Mouse (Mus musculus) liver, adult 2 months (tissue): ENCODE data around the gene Vcan. TPM values are rescaled to one million over a fixed set of nuclear protein-coding genes. Genes with fewer than 3 reads are reported as not detected.

Experiments used
- DNase-seq: peaks from one replicate; pipeline ENCODE4 v3.0.0-alpha.2; 2011; ENCODE audit warnings: low read depth, low spot score; ENCODE audit errors: extremely low read depth
- H3K27ac ChIP-seq: fragments of 200-500 bp; replicated peaks from 2 replicates; pipeline ENCODE4 v1.5.1; 2012; ENCODE audit warnings: low read depth, mild to moderate bottlenecking, control low read depth, inconsistent platforms, low read length; ENCODE audit not compliant: insufficient read depth
- H3K27me3 ChIP-seq: fragments of 200-500 bp; 2 replicates; pipeline ENCODE4 v1.6.1; 2012; ENCODE audit warnings: mild to moderate bottlenecking, moderate library complexity, low read length, inconsistent platforms; ENCODE audit not compliant: control insufficient read depth, insufficient read depth
- H3K36me3 ChIP-seq: fragments of 200-500 bp; 2 replicates; pipeline ENCODE4 v1.6.1; 2012; ENCODE audit warnings: low read length, inconsistent platforms; ENCODE audit not compliant: control insufficient read depth, insufficient read depth
- H3K4me1 ChIP-seq: fragments of 200-500 bp; 2 replicates; pipeline ENCODE4 v1.6.1; 2011; ENCODE audit warnings: low read length; ENCODE audit not compliant: control insufficient read depth, insufficient read depth
- H3K4me3 ChIP-seq: fragments of 200-500 bp; 2 replicates; pipeline ENCODE4 v1.5.1; 2011; ENCODE audit warnings: low read depth, mild to moderate bottlenecking, control low read depth, low read length, moderate library complexity; ENCODE audit not compliant: insufficient read depth
- H3K79me2 ChIP-seq: fragments of 200-500 bp; 2 replicates; pipeline ENCODE4 v1.6.1; 2012; ENCODE audit warnings: inconsistent platforms, mild to moderate bottlenecking, low read length, moderate library complexity; ENCODE audit not compliant: control insufficient read depth, insufficient read depth
- H3K9ac ChIP-seq: fragments of 200-500 bp; 2 replicates; pipeline ENCODE4 v1.6.1; 2012; ENCODE audit warnings: low read depth, mild to moderate bottlenecking, control low read depth, inconsistent platforms, low read length
- CTCF ChIP-seq: fragments of 200-500 bp; IDR thresholded peaks from 2 replicates; pipeline ENCODE4 v1.5.1; 2011; ENCODE audit warnings: low read depth, low read length, control low read depth
- POLR2A ChIP-seq: fragments of 200-500 bp; IDR thresholded peaks from 2 replicates; pipeline ENCODE4 v1.6.1; 2011; ENCODE audit warnings: low read length, control low read depth; ENCODE audit not compliant: insufficient read depth; ENCODE audit errors: extremely low read depth
- WGBS: fragments of 180-500 bp; shearing (Covaris S2); methylation state at CpG from one replicate; pipeline ENCODE4 v1.1.7; 2018; 5-methylcytosine and 5-hydroxymethylcytosine counted together
- polyA plus RNA-seq: library from polyadenylated mRNA; depleted of rRNA; stranded (reverse); fragments of >200 nt; gene quantifications from 2 replicates; pipeline ENCODE4 v1.2.3, GENCODE M21; 2012
- total RNA-seq: library from RNA; depleted of rRNA; stranded (reverse); fragments of >200 nt; gene quantifications from 2 replicates; pipeline ENCODE4 v1.2.3, GENCODE M21; 2014

Vcan gene
- total and polyA plus RNA-seq, 2 experiments: 0.02 to 0.09 TPM

DNA sequence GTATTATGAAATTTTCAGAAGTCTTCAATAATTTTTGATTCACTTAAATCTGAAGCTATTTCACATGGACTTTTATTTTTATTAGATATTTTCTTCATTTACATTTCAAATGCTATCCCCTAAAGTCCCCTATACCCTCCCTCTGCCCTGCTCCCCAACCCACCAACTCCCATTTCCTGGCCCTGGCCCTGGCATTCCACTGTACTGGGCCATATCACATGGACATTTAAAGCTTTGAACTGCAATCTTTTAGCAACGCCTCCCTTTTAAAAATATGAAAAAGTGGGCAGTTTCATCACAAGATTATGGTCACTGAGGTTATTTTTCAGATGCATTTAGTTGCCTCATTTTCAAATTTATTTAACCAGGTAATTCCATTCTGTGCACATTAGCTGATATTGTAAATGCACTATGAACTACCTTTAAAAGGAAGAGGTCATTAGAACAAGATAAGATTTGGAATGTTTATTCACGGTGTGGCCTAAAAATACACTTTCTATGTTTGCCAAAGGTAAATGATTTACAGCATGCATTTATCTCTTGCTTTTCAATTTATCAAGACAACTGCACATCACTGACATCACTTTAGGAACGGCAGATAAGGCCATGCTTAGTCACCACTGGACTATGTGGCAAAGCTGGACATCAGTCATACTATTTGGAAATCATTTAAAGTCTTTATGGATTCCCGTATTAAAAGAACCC, 32.7 kb downstream of the Vcan start:
- Histone ChIP-seq H3K4me3 (no peak overlapping the region), H3K4me1 (peaks cover 1% of the 10 kb centered on the region; the same call in 1 of the 2 replicates), H3K27me3 (no peaks in the 10 kb centered on the region), H3K27ac (no peak overlapping the region), H3K9ac (no peak overlapping the region), H3K36me3 (no peaks in the 10 kb centered on the region), H3K79me2 (no peaks in the 10 kb centered on the region)
- no peak for TF ChIP-seq CTCF
- no peak for TF ChIP-seq POLR2A
- 12% methylated on average over 4 of the region's 4 CpGs for WGBS
- DNase-seq: peak; percentile 97

DNA sequence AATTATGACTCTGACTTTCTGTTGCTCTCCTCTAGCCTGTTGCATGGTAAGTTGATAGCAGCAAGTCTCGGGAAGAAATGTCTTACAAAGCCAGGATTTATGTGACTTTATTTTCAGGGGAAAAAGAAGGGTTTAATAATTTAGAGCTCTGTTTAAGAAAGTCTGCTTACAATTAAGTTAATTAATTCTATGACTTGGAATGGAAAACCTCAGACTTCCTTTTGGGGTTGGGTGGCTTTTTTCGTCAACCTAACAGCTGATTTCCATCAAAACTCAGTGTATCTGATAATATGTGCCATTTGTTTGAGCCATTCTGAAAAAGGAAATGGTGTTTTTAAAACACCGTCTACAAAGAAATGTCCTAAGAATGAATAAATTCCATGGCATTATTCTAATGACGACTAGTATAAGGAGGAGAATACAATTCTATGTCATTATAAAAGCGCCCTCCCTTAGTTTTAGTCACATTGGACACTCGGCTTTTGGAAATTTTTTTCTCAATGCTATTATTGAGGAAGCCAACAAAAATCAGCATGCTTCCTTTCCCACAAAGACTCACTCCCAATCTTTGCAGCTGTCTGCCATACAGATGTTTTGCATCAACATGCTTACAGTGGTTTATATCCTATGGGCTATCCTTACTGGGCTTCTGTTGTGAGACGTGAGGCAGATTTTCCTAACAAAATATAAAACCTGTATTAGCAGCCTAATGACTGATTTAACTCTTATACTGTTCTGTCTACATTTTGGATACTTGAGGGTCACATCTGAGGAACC, 34.0 kb downstream of the Vcan start:
- no peak overlapping the region for H3K4me3 ChIP-seq
- no peaks in the 10 kb centered on the region for H3K27me3 ChIP-seq
- no peak for DNase-seq
- 84% methylated on average over 7 of the region's 7 CpGs for WGBS
- no peak for TF ChIP-seq CTCF
- TF ChIP-seq POLR2A: no peak
- H3K36me3 ChIP-seq: no peaks in the 10 kb centered on the region
- no peak overlapping the region for H3K9ac ChIP-seq
- peaks cover 1% of the 10 kb centered on the region; the same call in 1 of the 2 replicates for H3K4me1 ChIP-seq
- H3K27ac ChIP-seq: no peak overlapping the region
- no peaks in the 10 kb centered on the region for H3K79me2 ChIP-seq

- H3K36me3 ChIP-seq: no peaks in the 10 kb centered on the region
- H3K4me3 ChIP-seq: no peak overlapping the region
- H3K27ac ChIP-seq: no peak overlapping the region
- no peaks in the 10 kb centered on the region for H3K4me1 ChIP-seq
- no peak overlapping the region for H3K9ac ChIP-seq
- H3K79me2 ChIP-seq: no peaks in the 10 kb centered on the region
- 68% methylated on average over 4 of the region's 4 CpGs for WGBS
- TF ChIP-seq CTCF (peak; percentile 27; the same call in 1 of the 2 replicates), POLR2A (no peak)
- H3K27me3 ChIP-seq: no peaks in the 10 kb centered on the region
- DNase-seq: peak; percentile 37
Observed at GRCm38 (mm10) chr13:89702395-89702794, 39.9 kb downstream of the Vcan start.

- TF ChIP-seq CTCF (no peak), POLR2A (no peak)
- no peaks in the 10 kb centered on the region for H3K4me1 ChIP-seq
- 97% methylated on average over 2 of the region's 2 CpGs for WGBS
- H3K36me3 ChIP-seq: no peaks in the 10 kb centered on the region
- DNase-seq: no peak
- H3K4me3 ChIP-seq: no peak overlapping the region
- H3K27ac ChIP-seq: no peak overlapping the region
- no peaks in the 10 kb centered on the region for H3K27me3 ChIP-seq
- H3K79me2 ChIP-seq: no peaks in the 10 kb centered on the region
- no peak overlapping the region for H3K9ac ChIP-seq
Observed at GRCm38 (mm10) chr13:89699998-89700555, 42.2 kb downstream of the Vcan start.

- no peak for DNase-seq
- WGBS: 92% methylated on average over 1 of the region's 1 CpGs
- no peak overlapping the region for H3K4me3 ChIP-seq
- H3K4me1 ChIP-seq: no peaks in the 10 kb centered on the region
- no peak for TF ChIP-seq CTCF
- TF ChIP-seq POLR2A: no peak
- no peaks in the 10 kb centered on the region for H3K27me3 ChIP-seq
- H3K79me2 ChIP-seq: no peaks in the 10 kb centered on the region
- no peak overlapping the region for H3K27ac ChIP-seq
- H3K9ac ChIP-seq: no peak overlapping the region
- no peaks in the 10 kb centered on the region for H3K36me3 ChIP-seq
Observed at GRCm38 (mm10) chr13:89692597-89692996, 49.7 kb downstream of the Vcan start.

DNA sequence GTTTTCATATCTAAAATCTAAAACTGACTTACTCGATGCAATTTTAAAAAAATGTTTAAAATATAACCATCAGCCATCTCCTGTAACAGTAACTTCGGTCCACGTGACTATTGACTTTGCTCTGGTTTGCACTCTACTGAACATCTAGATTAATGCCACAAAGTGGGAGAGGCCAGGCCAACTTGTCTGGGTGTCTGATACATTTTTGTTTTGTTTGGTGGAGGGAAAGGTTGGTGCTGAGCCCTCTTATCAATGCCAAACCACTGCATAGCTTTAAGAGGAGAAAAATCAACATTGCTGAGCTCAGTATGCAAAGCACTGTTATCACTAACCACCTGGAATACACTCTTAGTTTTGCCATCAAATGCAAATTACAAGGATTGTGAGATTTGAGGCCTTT, 58.8 kb downstream of the Vcan start:
- Histone ChIP-seq H3K36me3 (no peaks in the 10 kb centered on the region), H3K79me2 (no peaks in the 10 kb centered on the region), H3K9ac (no peak overlapping the region), H3K4me3 (no peak overlapping the region), H3K27ac (no peak overlapping the region), H3K27me3 (no peaks in the 10 kb centered on the region), H3K4me1 (peaks cover 8% of the 10 kb centered on the region; the same call in 1 of the 2 replicates)
- TF ChIP-seq POLR2A: no peak
- no peak for TF ChIP-seq CTCF
- WGBS: 95% methylated on average over 3 of the region's 3 CpGs
- DNase-seq: no peak
